Mouse (Mus musculus) myocyte (in vitro differentiated cells): ENCODE data around the gene Creb3l2.

ENCODE experiments used
- CEBPB ChIP-seq: IDR thresholded peaks from 2 replicates; pipeline ENCODE4 v1.6.1; 2011; ENCODE audit warnings: mild to moderate bottlenecking, moderate library complexity; ENCODE audit not compliant: poor library complexity, insufficient read depth, severe bottlenecking
- POLR2A ChIP-seq: IDR thresholded peaks from one replicate; pipeline ENCODE4 v1.6.1; 2011; ENCODE audit warnings: low read depth, mild to moderate bottlenecking, control low read depth, moderate library complexity; ENCODE audit not compliant: insufficient read length
- REST ChIP-seq: IDR thresholded peaks from one replicate; pipeline ENCODE4 v1.6.1; 2011; ENCODE audit warnings: mild to moderate bottlenecking, control low read depth, moderate library complexity; ENCODE audit not compliant: insufficient read depth, insufficient read length
- SRF ChIP-seq: IDR thresholded peaks from one replicate; pipeline ENCODE4 v1.6.1; 2011; ENCODE audit warnings: low read depth; ENCODE audit not compliant: control insufficient read depth, insufficient read length

- TF ChIP-seq REST = no peak
- no peak for TF ChIP-seq POLR2A
- TF ChIP-seq SRF = no peak
- no peak for TF ChIP-seq CEBPB
Measured at GRCm38 (mm10) chr6:37300492-37300891, 141.5 kb downstream of the Creb3l2 start.
